Mouse (Mus musculus) gastrocnemius, postnatal 14 days (tissue): ENCODE data around the gene Cyp2d10. TPM values are rescaled to one million over a fixed set of nuclear protein-coding genes. Genes with fewer than 3 reads are reported as not detected.
"Not testable (repeated sequence)": the region's sequence is repeated elsewhere in the genome, so short reads cannot be mapped to it uniquely, and the experiment has no call there.

ENCODE experiments used
- DNase-seq: peaks from one replicate; pipeline ENCODE4 v3.0.0; 2021; ENCODE audit warnings: mixed read lengths
- intact Hi-C: fragments of 180-260 bp; cut with DNase I; formaldehyde crosslinking; loops from one replicate; pipeline ENCODE4 v1.15.1; 2025; ENCODE audit warnings: low total_unique reads
- total RNA-seq, 2 experiments: library from RNA; stranded (reverse); gene quantifications; 2 replicates each; pipeline ENCODE4 v1.2.3; 2021

Gene Cyp2d10
- total RNA-seq, 2 experiments from 2014 or later, result not detected

- no peak for DNase-seq
- intact Hi-C loops, result no loop called here
Measured at GRCm38 (mm10) chr15:82403606-82404005, 3.4 kb downstream of the Cyp2d10 start.

GRCm38 (mm10) chr15:82402741-82403140, 4.3 kb downstream of the Cyp2d10 start:
- no peak for DNase-seq
- intact Hi-C loops, result no loop called here

DNA sequence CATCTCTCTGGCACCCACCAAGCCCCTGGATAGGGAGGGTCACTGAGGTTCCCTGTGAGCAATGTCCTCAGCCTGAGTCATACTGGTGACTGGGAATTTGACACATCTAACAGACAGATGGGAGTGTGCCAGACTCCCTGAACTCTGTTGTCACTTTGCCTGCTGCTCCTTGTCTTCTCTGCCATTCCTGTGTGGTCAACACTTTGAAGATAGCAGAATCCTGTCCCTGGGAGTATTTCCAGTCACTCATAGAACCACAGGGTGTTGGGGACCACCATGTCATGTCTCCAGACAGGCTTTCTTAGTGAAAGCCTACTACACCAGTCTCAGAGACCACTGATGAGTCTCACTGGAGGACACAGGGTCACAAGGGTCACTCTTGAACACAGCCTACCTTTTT, 4.9 kb downstream of the Cyp2d10 start:
- DNase-seq, result no peak
- intact Hi-C loops, result no loop called here

- DNase-seq, result no peak
- intact Hi-C loops, result no loop called here
Measured at GRCm38 (mm10) chr15:82401516-82401915, 5.5 kb downstream of the Cyp2d10 start.

DNA sequence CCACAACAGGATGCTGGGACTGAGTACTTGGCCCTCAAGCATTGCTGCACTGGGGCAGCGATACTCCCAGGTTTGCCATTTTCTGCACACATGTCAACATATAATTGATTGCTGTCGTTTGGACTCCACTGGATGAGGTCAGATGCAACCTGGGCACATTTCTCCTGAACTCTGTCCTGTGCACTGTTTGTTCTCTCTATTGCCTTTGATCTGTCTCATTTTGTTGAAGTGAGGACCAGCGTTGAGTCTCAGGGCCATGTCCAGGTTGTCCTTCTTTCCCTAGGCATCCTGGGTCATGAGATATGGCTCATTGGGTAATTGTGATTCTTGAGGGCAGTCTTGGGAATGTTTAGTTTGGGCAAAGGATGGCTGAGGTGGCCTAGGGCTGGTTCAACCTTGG, 11.0 kb downstream of the Cyp2d10 start:
- DNase-seq, result not testable (repeated sequence)
- intact Hi-C loops, result loop anchor here (10.0 kb wide), 1 partner anchor 49 kb away; no protein-coding TSS in a partner anchor

- DNase-seq, result not testable (repeated sequence)
- intact Hi-C loops, result loop anchor here (10.0 kb wide), 1 partner anchor 51 kb away; no protein-coding TSS in a partner anchor
Measured at GRCm38 (mm10) chr15:82393922-82394321, 13.1 kb downstream of the Cyp2d10 start, which contains the start of gene Cyp2d11. Cyp2d11 (minus strand) TSS chr15:82394022.

- DNase-seq, result not testable (repeated sequence)
- intact Hi-C loops, result loop anchor here (10.0 kb wide), 1 partner anchor 55 kb away; no protein-coding TSS in a partner anchor
Measured at GRCm38 (mm10) chr15:82389916-82390315, 17.1 kb downstream of the Cyp2d10 start.

DNA sequence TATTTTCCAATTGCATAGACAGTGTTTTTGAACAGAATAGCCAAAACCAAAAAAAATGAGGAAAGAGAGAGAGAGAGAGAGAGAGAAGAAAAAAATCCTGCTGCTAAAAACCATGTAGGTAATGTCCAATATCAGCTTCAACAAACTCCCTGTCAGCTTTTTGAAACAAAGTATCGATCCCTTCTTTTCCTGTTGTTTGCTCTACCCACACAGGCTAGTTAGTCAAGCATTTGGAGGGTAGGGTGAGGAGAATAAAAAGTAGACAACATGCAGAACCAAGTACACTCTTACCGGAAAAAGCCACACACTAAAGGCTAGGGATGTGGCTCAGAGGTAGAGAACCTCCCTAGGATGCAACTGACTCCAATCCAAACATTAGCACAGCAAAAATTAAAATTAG, 21.3 kb downstream of the Cyp2d10 start:
- intact Hi-C loops, result no loop called here
- DNase-seq, result no peak

DNA sequence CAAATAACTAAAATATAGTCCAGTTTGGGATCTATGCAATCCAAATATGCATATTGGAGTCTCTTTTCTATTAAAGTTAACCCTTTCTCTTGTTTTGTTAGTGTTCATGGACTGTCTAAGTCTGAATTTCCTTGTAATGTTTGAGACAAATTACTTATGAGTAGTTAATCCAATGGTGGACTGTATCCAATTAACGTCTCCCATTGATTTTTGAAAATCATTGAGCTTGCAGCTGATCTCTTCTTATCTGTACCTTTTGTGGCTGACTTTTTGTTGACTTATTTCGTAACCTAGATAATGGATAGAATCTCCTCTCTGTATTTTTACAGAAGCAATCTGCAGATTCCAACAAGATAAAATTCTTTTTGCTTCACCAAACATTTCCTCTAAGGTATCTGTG, 24.6 kb downstream of the Cyp2d10 start:
- no peak for DNase-seq
- intact Hi-C loops, result no loop called here

GRCm38 (mm10) chr15:82380714-82381062, 26.3 kb downstream of the Cyp2d10 start:
- intact Hi-C loops, result no loop called here

GRCm38 (mm10) chr15:82379871-82380713, 26.9 kb downstream of the Cyp2d10 start, which contains the start of gene Cyp2d22:
Cyp2d22 (minus strand) TSS chr15:82380260.
- intact Hi-C loops, result no loop called here

More at GRCm38 (mm10) chr15:82380714-82381062, 26.3 kb downstream of the Cyp2d10 start:
- DNase-seq, result no peak

GRCm38 (mm10) chr15:82379511-82379870, 27.5 kb downstream of the Cyp2d10 start:
- no peak for DNase-seq
- intact Hi-C loops, result no loop called here

More at GRCm38 (mm10) chr15:82379871-82380713, 26.9 kb downstream of the Cyp2d10 start, which contains the start of gene Cyp2d22:
- DNase-seq, result peak; percentile 72

- DNase-seq, result no peak
- intact Hi-C loops, result no loop called here
Measured at GRCm38 (mm10) chr15:82378261-82379180, 28.5 kb downstream of the Cyp2d10 start.

GRCm38 (mm10) chr15:82377701-82378100, 29.3 kb downstream of the Cyp2d10 start:
- intact Hi-C loops, result no loop called here
- no peak for DNase-seq

DNA sequence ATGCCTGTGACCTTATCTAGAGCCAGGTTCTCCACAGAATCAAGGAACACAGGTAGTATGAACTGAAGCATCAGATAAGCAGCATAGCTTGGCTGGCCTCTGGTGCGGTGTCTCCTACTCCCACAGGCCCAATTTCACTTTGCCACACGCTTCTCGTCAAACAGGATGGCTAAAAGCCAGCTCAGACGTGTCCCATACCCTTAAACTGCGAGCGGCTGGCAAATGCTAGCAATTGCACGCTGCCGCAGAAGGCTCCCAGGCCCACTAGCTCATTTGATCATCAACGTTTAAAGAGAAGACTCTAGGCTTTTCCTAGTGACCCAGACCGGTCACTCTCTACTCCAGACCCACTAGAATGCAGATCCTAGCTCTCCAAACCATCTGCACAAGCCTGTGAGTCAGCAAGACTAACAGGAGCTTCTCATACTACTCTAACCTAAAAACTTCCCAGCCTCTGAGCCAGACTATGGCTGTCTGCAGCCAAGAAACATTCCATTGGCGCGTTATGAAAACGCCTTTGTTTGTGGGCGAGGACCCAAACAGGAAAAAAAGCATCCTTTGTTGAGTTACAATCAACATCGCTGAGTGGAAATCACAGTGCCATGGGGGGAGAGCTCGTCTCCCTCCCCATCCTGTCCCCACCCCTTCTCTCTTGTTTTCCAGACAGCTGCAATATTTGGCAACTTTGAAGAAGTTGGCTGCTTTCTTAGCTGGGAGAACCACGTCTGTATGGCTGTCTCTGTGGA, 30.4 kb downstream of the Cyp2d10 start:
- DNase-seq, result peak; percentile 68
- intact Hi-C loops, result no loop called here

- no peak for DNase-seq
- intact Hi-C loops, result no loop called here
Measured at GRCm38 (mm10) chr15:82375855-82376254, 31.1 kb downstream of the Cyp2d10 start.

GRCm38 (mm10) chr15:82374437-82374836, 32.6 kb downstream of the Cyp2d10 start:
- intact Hi-C loops, result no loop called here
- DNase-seq, result no peak

DNA sequence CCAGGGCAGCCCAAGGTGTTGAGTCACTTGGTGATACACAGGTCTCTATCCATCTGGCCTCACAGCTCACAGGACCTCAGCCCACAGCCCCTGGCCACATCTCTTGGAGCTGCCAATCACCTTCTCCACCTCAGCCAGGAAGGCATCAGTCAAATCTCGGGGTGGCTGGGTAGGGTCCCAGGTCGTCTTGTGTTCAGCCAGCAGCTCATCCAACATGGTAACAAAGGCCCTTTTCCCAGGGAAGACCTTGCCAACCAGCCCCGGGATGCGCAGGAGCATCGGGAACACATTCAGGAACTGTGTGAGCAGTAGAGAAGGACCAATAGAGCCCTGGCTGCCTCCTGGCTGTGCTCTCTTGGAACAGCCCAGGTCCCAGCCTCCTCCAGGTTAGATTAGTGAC, 34.0 kb downstream of the Cyp2d10 start:
- intact Hi-C loops, result no loop called here
- no peak for DNase-seq

GRCm38 (mm10) chr15:82372446-82372845, 34.5 kb downstream of the Cyp2d10 start:
- intact Hi-C loops, result no loop called here
- DNase-seq, result no peak
